Mouse (Mus musculus) large intestine, adult 2 months (tissue): Measurements from ENCODE around the gene Osm. TPM values are rescaled to one million over a fixed set of nuclear protein-coding genes. Genes with fewer than 3 reads are reported as not detected.

Experiments
- DNase-seq: peaks from one replicate; pipeline ENCODE4 v3.0.0-alpha.2; 2012; ENCODE audit warnings: low read depth, low spot score
- WGBS: fragments of 180-500 bp; shearing (Covaris S2); methylation state at CpG from one replicate; pipeline ENCODE4 v1.1.7; 2018; 5-methylcytosine and 5-hydroxymethylcytosine counted together
- polyA plus RNA-seq: library from polyadenylated mRNA; depleted of rRNA; stranded (reverse); fragments of >200 nt; gene quantifications from 2 replicates; pipeline ENCODE4 v1.2.3, GENCODE M21; 2012; rRNA removed

Gene Osm
- polyA plus RNA-seq: 0.44 and 0.60 TPM in 2 replicates

- DNase-seq: no peak
- 65% methylated on average over 16 of the region's 16 CpGs for WGBS
These were observed at the start of gene Osm for GRCm38 (mm10) chr11:4235665-4236545. Gene Osm (plus strand): TSS chr11:4236420.

GRCm38 (mm10) chr11:4186486-4187317, 49.5 kb upstream of the Osm start, which contains the start of gene Tbc1d10a:
Gene Tbc1d10a (plus strand): TSS chr11:4186789.
- DNase-seq: peak; percentile 96
- whole genome bisulfite sequencing: under 1% methylated on average over 71 of the region's 71 CpGs

DNA sequence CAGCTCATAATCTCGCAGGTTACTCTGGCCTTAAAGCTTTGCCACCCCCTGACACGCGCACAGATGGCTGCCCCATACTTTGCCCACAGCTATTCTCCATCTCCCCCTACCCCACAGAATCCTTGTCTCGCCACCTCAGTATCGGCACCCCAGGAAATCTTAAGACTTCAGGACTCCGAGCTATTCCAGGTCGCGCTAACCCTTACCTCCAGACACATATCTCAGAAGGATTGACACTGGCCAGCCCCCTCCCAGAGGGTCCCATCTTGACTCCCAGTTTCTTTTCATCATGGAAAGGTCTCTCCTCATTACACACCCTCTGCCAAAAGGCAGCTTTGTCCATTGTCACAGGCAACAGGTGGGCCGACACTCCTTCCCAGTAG, 48.9 kb upstream of the Osm start:
- no peak for DNase-seq
- WGBS: 7% methylated on average over 9 of the region's 9 CpGs

GRCm38 (mm10) chr11:4189182-4189581, 47.0 kb upstream of the Osm start:
- no peak for DNase-seq
- WGBS: 62% methylated on average over 6 of the region's 6 CpGs

GRCm38 (mm10) chr11:4190677-4191076, 45.5 kb upstream of the Osm start:
- DNase-seq: no peak
- 32% methylated on average over 3 of the region's 3 CpGs for WGBS

- 69% methylated on average over 3 of the region's 3 CpGs for WGBS
- DNase-seq: no peak
These were observed 43.5 kb upstream of the Osm start for GRCm38 (mm10) chr11:4192757-4193156.

DNA sequence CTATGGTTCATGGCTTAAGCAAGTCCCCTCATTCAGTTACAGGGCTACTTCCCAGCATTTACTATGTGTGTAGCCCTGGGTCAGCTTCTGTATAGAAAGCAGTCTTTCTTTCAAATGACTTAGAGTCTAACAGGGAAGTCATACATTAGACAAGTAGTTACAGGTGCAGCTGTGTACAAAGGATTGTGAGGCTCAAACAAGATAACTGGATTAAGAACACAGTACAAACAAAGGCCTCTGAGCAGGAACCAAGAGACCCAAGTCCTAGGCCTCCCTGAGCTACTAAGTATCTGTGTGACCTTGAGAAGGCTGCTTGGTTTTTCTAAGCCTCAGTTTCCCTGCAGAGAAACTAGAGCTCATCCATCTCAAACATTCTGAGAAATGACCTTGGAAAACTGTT, 42.8 kb upstream of the Osm start:
- DNase-seq: no peak

GRCm38 (mm10) chr11:4195597-4196031, 40.6 kb upstream of the Osm start:
- 57% methylated on average over 3 of the region's 3 CpGs for WGBS
- DNase-seq: no peak

GRCm38 (mm10) chr11:4196636-4197035, 39.6 kb upstream of the Osm start:
- 72% methylated on average over 8 of the region's 8 CpGs for whole genome bisulfite sequencing
- no peak for DNase-seq

GRCm38 (mm10) chr11:4197691-4198090, 38.5 kb upstream of the Osm start:
- 35% methylated on average over 1 of the region's 1 CpGs for WGBS
- no peak for DNase-seq

DNA sequence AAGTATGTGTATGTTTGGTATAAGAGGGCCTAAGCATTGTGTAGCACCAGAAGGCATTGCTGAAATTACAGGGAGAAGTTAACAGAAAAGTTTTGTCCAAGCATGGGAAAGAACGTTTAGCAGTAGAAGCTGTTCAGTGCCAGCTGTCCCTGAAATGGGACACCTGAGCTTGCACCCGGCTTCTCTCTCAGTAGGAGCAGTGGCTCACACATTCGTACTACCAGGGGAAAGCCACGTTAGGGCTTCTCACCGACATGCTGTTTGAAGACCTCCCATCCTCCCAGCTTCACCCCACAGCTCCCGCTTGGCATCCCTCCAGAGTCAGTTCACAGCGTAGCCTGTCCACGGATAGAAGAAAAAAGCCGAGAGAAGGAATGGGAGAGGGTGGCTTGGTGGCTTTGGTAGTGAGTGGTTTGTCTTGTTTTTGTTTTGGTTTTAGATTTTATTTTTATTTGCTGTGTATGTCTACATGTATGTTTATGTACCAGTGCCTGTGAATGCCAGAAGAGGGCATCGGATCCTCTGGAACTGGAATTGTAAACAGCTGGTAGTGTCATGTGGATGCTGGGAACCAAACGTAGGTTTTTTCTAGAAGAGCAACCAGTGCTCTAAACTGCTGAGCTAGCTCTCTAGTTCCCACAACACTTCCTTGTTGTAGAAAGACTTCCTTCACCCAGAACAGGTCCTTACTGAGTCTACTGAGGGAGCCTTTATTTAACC, 34.1 kb upstream of the Osm start:
- WGBS: 75% methylated on average over 11 of the region's 11 CpGs
- DNase-seq: no peak

GRCm38 (mm10) chr11:4202995-4203704, 33.1 kb upstream of the Osm start:
- no peak for DNase-seq
- 61% methylated on average over 12 of the region's 12 CpGs for WGBS

- DNase-seq: no peak
- WGBS: 11% methylated on average over 2 of the region's 2 CpGs
These were observed 32.5 kb upstream of the Osm start for GRCm38 (mm10) chr11:4203705-4204074.

DNA sequence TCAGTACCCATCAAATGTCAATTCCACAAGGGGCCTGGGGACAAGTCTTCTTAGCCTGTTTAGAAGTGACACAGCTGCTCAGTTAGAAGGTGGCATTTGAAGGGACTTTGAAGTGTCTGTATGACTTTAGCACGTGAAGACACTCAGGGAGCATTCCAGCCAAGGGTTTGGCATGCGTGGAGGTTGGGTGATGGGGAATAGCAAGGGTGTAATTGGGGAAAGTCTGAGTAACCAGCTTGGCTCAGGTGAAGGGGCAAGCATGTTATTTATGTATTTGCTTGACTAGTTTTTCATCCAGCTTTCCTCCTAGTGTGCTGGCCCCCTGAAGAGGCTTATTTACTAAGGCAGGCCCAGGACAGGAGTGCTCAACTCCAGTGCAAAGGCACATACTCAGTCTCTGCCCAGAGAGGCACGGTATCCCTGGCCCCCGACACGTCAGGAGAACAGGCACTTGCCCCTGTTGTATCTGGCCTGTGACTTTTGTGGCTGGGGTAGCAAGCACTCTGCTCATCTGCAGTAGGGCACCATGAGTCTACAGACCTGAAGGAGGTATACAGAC, 31.0 kb upstream of the Osm start:
- WGBS: 76% methylated on average over 5 of the region's 5 CpGs
- no peak for DNase-seq

GRCm38 (mm10) chr11:4205951-4206350, 30.3 kb upstream of the Osm start:
- WGBS: 67% methylated on average over 7 of the region's 7 CpGs
- DNase-seq: no peak

GRCm38 (mm10) chr11:4206563-4206962, 29.7 kb upstream of the Osm start:
- DNase-seq: no peak
- WGBS: 74% methylated on average over 6 of the region's 6 CpGs

DNA sequence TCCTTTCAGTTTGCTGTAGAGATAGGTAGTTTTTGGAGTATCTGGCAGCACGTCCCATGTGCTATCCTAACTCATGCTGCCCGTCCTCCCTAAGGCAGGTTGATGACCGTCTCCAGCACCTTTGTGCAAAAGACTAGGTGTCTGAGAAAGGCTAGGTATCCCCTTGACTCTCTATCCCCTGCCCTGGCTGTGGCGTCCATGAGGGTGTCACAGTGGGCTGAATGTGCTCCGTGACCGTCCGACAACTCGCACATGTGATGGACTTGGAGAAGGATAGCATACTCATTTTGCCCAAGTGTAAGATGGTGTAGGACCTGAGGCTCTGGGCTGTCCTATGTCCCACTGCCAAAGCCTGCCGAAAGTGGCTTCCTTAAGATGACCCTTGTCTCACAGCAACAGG, 28.6 kb upstream of the Osm start:
- DNase-seq: no peak
- WGBS: 95% methylated on average over 9 of the region's 9 CpGs

GRCm38 (mm10) chr11:4209556-4209955, 26.7 kb upstream of the Osm start:
- 77% methylated on average over 5 of the region's 5 CpGs for WGBS

GRCm38 (mm10) chr11:4210786-4211185, 25.4 kb upstream of the Osm start:
- WGBS: 76% methylated on average over 1 of the region's 1 CpGs
- DNase-seq: no peak

More at GRCm38 (mm10) chr11:4209556-4209955, 26.7 kb upstream of the Osm start:
- no peak for DNase-seq
